Mouse (Mus musculus): ENCODE measurements at regions not wholly inside any gene's neighbourhood (a gene's known extent, or its start where the extent isn't known, plus 50 kb on each side); places are given as distances from the start of the nearest gene placed in this dataset.
"Not testable (repeated sequence)": the region's sequence is repeated elsewhere in the genome, so short reads cannot be mapped to it uniquely, and the experiment has no call there.

DNA sequence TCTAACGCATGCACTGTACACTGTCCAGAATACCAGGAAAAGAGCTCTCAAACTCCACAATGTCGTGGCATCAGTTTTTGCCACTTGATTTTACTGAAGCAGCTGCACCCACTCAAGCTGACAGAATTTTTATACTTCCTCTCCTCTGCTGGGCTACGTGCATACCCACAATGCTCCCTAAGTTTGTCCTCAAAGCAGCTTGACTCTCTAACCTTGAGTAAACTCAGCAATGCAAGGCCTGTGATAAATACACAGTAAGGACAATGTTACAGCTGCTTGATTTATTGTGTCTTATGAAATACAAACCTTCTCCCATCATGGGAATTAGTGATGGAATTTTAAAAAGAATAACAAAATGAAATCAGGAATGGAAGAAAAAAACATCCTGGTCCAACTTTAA lies 129.7 kb downstream of the Trmt11 start:
- DNase-seq: no peak

DNA sequence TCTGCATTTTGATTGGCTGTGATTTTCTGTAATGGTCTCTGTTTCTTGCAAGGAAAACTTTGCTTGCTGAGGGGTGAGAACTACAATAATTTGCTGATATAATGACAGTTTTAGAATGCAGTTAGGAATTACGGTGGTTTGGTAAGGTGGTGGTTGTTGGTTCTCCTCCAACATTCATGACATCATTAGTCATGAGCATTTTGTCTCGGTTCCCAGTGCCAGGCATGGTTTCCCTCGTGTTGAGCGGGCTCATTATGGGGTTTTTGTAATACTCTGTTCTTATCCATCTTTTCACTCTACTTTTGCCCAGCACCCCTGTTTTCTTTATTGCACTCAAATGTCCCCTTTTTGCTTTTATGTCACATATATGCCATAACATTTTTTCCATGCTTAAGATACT lies 149.9 kb downstream of the Trmt11 start:
- no peak for DNase-seq

DNA sequence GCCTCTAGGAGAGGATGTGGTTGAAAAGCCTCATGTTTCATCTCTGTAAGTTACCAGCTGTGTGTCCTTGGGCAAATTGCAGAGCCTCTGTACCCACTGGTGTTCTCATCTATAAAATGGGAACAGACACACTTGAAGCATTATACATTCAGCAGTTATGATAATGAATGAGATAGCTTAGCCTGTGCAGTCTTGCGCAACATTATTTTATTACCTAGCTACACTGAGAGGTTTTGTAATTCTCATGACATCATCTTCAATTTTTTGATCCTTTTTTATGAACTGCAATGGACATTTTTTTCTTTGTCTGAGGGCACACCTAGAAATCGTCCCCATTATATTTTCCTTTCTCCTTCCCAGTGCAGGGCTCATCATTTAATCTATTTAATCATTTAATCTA lies 153.5 kb downstream of the Trmt11 start:
- no peak for DNase-seq

DNA sequence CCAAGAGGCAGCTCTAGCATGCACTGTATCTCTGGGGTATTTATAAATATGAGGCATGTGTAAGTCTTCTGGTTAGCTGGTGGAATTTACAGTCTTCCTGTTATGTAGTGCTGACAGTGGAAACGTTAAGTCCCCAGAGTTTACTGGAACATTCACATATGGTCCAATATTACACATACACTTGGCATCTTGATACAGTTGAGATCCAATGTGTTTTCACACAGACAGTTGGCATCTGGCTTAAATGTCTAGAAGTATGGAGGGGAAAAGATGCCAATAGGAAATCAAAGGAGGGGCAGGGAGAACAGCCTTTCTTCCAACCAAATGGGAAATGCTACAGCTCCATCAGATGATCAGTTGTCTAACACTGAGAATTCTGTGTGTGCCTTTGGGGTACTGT lies 154.0 kb downstream of the Trmt11 start:
- DNase-seq: peak; percentile 3

DNA sequence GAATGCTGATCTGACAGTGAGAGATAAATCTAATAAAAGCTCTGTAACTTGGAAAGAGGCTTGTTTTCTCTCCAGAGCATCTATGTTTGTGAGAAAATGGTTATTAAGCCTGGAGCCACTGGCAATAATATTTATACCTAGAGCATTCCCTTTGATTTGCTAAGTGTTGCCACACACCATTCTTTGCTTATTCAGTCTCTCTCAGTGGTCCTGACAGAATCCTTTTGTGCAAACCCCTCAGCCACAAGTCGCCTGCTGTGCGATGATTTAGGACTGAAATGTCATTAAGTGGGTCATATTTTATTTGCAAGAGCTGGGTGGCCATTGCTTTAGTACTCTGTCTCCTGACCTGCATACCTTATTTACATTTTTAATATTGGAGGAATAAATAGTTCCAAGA lies 160.7 kb downstream of the Trmt11 start:
- no peak for DNase-seq

DNA sequence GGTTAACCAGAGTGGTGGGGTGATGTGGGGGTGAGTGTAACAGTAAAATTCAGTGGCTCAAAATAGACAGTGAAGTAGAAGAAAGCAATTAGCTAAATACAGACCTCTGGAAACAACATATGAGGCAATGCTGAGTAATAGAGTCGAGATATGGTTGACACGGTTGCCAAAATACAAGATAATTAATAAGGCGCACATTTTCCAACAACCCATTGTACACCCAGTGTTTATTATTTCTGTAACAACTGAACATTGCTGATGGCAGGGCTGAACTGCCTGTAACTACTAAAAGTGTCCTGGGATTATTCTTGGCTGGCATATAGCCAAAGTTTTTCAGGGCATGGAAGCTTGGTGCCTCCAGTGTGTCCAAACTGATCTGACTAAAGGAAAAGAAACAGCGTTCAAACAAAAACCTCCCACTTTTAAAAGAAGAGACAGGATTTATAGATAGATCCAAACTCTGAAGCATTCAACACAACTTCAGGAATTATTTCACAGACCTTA lies 174.1 kb downstream of the Trmt11 start:
- DNase-seq: no peak

DNA sequence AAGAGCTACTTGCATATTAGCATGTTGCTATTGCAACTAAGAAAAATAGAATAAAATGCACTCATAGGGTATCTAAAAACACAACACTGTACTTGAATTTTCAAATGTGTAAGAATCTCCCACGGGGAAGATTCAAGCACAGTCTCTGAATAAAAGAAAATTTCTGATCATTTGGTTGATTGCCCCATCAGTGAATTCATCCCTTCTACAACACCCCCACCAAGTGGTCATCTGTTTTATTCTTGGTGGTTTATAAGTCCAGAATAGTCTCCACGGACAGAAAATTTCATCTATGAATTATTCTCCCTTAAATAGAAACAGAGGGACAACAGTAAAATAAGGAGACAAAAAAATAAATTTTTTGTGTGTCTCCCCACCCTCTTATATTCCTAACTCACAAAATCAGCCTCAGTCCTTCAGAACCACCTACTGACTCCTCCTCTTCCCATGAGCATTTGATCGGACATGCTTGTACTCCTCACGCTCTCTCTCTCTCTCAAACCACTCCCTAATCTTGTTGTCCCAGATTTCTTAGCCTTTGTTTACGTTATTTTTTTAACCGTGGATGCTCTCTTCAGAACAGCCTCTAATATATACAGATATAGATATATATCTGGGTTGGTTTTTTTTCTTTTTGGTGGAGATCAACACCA lies 181.0 kb downstream of the Trmt11 start:
- peak; percentile 2 for DNase-seq

DNA sequence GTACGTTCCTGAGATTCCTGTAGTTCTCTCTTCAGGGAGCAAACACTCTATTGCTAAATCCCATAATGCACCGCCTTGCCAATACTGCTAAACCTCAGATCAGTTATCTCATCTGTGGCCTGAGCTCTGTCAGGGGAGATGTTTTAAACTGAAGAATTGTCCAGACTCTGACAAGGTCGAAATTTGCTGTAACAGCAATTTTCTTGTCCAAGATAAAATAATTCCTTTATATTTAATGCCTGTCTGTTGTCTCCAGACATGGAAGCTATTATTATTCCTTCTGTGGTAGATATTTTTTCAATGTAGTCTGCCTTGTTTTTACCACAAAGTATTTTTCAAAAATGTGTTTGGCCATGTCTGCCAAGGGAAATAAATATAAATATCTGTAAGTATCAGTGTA lies 184.2 kb downstream of the Trmt11 start:
- DNase-seq: no peak

DNA sequence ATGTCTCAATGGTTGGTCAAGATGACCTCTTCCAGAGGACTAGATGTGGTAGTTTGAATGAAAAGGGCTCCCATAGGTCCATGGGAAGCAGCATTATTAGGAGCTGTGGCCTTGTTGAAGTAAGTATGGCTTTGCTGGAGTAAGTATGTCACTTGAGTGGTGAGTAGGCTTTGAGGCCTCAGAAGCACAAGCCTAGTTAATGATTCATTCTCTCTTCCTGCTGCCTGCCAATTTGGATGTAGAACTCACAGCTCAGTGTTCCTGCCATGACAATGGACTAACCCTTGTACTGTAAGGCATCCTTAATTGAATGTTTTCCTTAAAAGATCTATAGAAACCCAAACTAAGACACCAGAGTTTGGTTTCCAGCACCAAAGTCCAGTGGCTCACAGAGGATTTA lies 188.8 kb downstream of the Trmt11 start:
- DNase-seq: no peak

DNA sequence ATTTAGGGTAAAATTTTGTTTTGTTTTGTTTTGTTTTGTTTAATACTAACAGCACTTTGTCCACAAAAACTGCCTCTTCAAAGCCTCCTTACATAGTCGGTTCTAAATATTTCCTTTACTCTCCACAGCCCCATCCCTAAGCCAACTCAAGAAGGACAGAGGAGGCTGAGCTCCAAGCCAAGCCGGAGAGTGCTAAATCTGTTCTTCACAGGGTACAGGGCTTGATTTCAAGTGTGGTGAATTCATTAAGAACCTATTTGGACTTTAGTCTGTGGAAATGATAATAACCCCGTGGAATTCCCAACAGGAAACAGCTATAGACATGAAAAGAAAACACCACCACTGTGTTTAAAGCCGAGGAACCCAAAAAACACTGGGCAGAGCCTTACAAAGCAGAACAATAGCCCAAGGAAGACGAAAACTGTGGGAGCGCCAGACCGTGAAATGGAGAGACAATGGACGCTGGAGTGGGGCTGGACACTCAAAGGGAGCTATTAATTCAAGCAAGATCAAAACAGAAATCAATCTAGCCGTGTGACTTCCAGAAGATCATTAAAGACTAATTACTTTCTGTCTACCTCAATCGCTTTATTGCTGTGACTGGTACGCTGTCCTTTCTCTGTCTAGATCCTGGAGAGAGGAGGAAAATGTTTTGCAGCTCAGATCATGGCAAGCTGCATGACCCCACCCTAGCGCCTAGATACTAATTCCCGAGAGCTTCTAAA lies 194.7 kb downstream of the Trmt11 start:
- no peak for DNase-seq

DNA sequence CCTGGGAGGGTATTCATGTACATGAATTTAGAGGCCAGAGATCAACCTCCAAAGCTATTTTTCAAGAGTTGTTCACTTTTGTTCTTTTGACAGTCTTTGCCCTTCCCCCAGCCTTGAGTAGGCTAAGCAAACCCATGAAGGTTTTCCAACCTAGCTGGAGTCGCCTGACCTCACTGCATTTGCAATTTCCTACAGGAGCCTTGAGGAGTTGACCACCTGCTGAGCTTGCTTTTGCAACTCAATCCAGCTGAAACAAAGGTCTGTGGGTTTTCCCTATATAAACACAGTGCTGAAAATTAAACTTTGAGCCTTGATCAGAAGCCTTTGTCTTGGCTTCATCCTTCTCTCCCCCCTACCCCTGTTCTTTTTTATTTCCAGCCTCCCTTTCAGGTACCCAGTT lies 170.2 kb upstream of the Cenpw start:
- DNase-seq: no peak

DNA sequence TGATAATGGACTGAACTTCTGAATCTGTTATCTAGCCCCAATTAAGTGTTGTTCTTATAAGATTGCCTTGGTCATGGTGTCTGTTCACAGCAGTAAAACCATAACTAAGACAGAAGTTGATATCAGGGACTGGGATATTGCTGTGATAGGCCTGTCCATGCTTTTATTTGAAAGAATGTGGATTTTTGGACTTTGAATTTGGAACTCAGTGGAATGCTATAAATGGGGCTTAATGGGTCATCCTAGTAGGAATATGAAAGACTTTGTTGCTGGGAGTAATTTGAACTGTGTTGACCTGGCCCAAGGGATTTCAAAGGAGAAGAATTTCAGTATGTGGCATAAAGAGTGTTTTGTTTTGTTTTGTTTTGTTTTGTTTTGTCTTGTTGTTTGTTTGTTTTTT lies 160.5 kb upstream of the Cenpw start:
- not testable (repeated sequence) for DNase-seq

DNA sequence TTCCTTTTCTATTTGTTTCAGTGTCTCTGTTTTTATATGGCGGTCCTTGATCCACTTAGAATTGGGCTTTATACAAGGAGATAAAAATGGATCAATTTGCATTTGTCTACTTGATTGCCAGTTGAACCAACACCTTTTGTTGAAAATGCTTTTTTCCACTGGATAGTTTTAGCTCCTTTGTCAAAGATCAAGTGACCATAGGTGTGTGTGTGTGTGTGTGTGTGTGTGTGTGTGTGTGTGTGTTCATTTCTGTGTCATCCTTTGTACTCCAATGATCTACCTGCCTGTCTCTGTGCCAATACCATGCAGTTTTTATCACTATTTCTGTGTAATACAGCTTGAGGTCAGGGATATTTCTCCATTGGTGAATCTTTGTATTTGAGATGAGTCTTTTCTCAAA lies 158.7 kb upstream of the Cenpw start:
- no peak for DNase-seq

DNA sequence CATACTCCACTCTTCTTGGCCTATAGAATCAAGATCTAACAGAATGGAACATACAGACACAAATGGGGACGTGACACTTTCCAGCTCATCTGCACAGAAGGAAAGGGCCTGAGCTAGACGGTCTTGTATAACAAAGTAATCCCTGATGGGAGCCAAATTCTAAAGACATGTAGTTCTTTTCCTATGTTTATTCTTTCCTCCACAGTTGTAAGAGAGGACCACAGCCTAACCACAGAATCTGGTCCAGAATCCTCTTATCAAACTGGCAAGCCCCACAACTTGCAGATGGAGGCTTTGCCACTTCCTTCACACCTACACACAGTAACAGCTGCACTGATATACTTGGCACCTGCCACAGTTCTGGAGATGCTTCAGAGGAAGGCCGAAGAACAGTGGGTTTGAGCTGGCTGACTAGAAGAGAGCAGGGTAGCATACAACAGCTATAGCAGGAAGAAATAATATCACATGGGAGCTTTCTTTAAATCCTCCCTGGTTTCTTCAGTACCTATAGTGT lies 142.7 kb upstream of the Cenpw start:
- peak; percentile 61 for DNase-seq

DNA sequence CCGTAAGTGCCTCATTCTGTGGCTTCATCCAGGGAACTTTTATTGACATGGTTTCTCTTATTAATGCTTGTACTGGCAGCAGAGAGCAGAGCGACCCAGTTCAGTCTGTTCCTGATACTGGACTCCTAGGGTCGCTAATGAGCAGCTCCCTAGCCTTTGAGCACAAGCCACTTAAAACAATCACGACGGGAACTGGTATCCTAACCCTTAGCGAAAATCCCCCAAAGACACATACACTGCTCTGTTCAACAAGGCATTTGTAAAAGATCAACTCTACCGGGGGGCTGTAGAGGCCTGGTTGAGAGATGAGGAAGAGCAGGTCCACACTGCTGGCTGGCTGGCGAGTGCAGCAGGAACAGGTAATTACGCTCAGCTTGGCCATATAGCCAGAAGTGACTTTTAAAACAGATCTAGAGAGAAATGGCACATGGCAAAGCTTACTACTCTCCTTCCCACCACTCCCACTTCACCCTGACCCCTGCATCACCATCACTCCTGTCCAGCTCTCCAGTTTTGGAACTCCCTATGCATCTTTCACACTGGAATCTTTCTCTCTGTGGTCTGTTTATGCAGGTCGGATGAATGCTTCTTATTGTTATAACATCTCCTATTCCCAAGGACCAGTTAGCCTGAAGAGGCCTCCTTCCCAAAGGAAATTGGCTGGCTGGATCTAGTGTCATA lies 128.1 kb upstream of the Cenpw start:
- no peak for DNase-seq

DNA sequence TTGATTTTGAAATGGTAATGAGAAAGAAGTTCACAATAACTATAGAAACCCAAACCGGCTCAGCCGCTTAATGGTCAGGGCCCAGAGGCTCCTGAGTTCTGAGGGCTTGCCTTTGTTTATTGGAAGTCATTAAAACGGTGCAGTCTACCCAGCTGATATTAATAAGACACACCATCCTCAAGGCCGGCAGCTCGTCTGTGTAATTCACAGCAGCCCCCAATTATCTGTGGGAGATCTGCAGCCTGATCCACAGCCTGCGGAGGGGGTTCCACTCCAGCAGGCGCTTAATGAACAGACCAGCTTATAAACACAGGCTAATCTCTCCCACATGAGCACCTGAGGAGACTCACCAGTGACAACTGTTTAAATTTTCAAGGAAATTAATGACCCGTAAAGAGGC lies 127.5 kb upstream of the Cenpw start:
- DNase-seq: no peak

DNA sequence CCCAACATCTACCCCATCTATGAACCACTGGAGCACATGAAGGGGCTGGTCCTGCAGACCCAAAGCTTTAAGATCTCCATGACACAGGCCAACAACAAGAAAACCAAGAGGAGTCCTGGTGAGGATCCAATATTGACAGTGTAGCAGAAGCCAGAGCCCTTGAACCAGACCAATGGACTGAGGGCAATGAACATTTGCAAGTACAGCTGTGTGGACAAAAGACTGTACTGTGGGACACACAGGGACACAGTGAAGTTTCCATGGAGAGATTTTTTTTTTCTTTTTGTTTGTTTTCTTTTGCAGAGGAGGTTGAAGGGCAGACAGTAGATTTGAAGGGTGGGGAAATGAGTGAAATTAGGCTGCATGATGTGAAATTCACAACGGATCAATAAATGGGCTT lies 126.5 kb upstream of the Cenpw start:
- no peak for DNase-seq

DNA sequence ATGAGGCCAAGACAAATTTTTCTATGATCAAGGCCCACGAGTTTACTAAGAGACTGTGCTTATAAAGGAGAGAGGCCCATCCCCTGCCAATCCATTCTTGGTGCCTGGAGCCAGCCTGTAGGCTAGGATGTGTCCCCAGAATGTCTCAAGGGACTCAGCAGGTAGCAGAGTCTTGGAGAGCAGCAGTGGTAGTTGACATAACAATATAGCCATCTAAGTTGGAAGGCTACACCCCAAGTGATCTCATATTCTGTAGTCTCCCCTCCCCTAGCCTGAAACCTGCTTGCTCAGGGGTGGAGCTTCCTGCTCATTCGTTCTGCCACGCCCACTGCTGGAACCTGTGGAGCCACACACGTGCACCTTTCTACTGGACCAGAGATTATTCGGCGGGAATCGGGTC lies 95.5 kb upstream of the Cenpw start:
- not testable (repeated sequence) for DNase-seq

DNA sequence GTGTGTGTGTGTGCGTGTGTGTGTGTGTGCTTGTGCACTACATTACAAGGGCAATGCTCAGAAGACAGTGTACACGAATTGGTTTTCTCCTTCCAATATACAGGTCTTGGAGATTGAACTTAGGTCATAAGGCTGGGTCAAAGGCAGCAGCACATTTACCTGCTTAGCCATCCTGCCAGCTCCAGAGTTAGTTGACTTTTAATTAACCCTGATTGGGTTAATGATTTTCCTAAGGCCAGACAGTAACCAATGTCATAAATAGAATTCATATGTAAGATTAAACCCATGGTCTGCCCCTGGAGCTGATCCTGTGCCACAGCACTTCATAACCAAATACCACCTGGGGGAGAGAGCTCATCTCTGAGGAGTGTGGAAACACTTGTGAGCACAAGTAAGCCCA lies 81.3 kb upstream of the Cenpw start:
- no peak for DNase-seq

DNA sequence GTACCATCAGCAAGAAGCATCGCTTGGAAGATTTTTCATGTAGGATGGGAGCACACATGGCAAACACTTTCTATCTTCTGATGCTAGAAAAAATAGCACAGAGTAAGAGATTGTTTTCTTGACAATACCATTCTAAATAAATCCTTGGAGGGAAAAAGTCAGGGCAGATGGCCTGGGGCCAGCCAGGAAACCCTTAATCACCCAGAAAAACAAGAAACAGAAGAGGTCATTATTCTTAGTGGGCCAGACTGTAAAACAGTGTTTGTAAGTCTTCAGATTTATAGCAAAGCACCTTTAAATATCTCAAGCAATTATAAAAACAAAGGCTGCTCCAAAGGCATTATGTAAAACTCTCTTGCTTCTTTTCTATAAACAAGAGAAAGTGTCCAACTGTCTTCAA lies 80.1 kb upstream of the Cenpw start:
- DNase-seq: no peak

DNA sequence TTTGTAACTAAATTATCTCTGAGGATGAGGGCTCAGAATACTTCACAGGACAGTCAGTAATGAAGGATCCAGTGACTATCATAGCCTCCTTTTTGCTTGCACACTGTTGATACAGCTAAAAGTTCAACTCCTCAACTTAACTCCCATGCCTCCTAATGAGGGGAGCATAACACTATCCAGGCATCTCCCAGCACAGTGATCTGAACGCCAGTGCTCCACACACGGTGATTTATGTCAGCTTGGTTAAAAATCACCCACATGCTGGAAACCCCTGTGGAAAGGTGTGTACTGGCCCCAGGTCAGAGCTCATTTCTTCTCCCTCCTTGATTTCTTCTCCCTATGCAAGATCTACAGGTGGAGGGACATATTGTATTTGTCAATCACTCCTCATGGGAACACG lies 79.6 kb upstream of the Cenpw start:
- DNase-seq: no peak

DNA sequence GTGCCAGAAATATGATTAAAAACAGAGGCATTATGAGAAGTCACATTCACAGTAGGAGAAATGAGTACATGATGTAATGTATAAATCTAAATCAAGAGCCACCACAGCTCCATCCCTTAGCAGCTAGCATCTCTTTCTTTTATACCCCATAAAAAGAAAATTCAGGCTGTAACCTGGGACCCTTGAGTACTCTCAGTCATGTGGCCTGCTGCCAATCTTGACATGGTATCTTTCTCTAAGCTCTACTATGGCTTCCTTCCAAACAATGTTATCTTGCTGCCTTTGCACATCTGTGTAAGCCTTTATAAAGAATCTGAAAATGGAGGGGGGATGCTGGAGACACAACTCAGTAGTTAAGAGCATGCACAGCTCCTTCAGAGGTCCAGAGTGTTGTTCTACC lies 78.6 kb upstream of the Cenpw start:
- DNase-seq: no peak

DNA sequence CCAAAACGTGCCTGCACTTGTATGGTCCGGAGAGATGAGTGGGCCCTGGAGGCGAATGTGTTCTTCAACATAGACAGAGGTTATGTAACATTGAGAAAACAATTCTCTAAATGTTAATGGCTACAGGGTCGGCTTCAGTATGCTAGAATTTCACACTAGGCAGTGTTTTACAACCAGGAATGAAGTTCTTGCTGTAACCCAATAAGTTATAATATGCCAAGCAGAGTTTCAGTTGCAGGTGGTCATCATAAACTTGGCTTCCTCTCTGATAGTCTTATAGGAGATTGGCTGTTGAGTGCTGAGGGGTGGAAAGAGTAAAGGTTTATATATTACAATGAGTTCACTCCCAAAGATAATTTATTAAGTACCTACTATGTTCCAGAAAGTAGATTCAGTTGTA lies 64.8 kb upstream of the Cenpw start:
- DNase-seq: no peak

DNA sequence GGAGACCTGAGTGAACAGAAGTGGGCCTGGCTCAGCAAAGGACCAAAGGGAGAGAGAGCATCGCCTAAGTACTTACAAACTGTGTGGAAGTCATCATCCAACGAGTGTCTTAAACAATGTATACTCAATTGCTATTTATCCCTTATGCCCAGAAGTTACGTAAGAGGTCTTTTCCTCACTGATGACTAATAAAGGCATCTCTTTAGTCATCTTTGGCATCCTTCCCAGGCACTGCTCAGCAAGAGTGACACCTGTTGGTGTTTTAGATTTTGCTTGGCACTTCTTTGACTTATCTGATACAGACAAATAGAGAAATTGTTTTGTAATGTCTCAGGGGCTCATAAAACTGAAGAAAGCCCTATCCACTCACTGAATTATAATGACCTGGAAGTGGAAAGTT lies 59.4 kb upstream of the Cenpw start:
- peak; percentile 2 for DNase-seq
